ENCODE assay signal across 22 mouse cellular contexts in the genomic region with DNA sequence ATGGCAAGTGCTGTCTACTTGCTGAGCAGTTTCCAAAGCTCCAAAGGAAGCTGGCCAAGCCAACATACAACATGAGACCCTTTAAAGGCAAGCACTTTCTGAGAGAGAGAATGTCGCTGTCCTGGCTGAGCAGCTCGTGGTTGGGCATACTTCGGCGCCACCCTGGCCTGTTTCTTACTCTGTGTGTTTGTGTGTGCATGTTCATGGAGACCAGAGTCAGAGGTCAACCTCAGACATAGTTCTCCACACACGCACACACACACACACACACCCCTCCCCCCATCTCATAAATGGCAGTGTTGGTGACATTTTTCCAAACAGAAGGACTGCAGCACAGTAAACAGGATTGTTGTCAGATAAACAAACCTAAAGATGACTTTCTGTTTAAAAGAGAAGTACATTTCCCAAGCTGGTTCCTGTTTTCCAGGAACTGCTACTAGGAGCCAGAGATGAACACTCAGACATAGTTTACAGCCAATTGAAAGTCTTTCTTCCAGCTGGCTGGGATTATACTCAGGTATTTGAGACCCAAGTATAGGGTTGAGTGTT. TPM values are rescaled to one million over a fixed set of nuclear protein-coding genes. Genes with fewer than 3 reads are reported as not detected.
DNase-seq lines count a peak whose midpoint lies in the region; ATAC-seq and TF ChIP-seq lines count a peak whose summit lies in the region.
"Had no signal": no experiment of that assay in that cellular context is flagged by ENCODE, and none has a peak within 500 bp of the region (broad histone marks: within the 10 kb centered on the region; RNA-seq: fewer than 3 reads in every experiment).

No protein-coding gene starts in this region.

- H3K4me1 ChIP-seq in lung, embryonic 16.5 days (replicated peaks; ENCODE audit: control insufficient read depth, insufficient read depth, low read length) = peaks cover 10% of the 10 kb centered on the region
- no peaks in the 10 kb centered on the region; the same call in 1 of the 2 replicates for H3K4me1 ChIP-seq in lung, adult 2 months (ENCODE audit: control insufficient read depth, insufficient read depth, low read length)
- H3K4me1 ChIP-seq in midbrain, embryonic 11.5 days (ENCODE audit: control insufficient read depth, insufficient read depth, low read length) = 0 out of 2 replicates have a peak, but pooled peaks cover 4% of the 10 kb centered on the region
- H3K4me1 ChIP-seq in midbrain, postnatal 0 days (ENCODE audit: insufficient read depth, low read length) = 0 out of 2 replicates have a peak, but pooled peaks cover 3% of the 10 kb centered on the region
- H3K4me1 ChIP-seq: embryonic facial prominence, embryonic 15.5 days had no signal

- DNase-seq in lung, adult 2 months = no peak
- DNase-seq in midbrain, embryonic 11.5 days (ENCODE audit: low spot score, missing footprints) = peak; percentile 71
- no peak for DNase-seq in midbrain, postnatal 0 days (ENCODE audit: low spot score)
- peak; percentile 39 for DNase-seq in MEL-GATA-1-ER (ENCODE audit: extremely low read depth, low read depth)
- no peak for DNase-seq in thymus, postnatal 25 days
- DNase-seq: adrenal gland, postnatal 10 days; adrenal gland, postnatal 36 days; cerebellum, adult 2 months; cerebellum, adult 9-11 months; cerebellum, postnatal 25 days; forebrain, postnatal 0 days; gastrocnemius, adult 2 months; gastrocnemius, postnatal 14 days; heart, adult 11 months had no signal

- H3K4me3 ChIP-seq in lung, embryonic 16.5 days (ENCODE audit: low read length) = no peak overlapping the region
- no peak overlapping the region for H3K4me3 ChIP-seq in lung, adult 2 months (replicated peaks; ENCODE audit: extremely low read depth, low read depth, low read length)
- no peak overlapping the region for H3K4me3 ChIP-seq in midbrain, embryonic 11.5 days (ENCODE audit: low read depth, low read length)
- H3K4me3 ChIP-seq in midbrain, postnatal 0 days (ENCODE audit: low read depth, low read length) = no peak overlapping the region
- H3K4me3 ChIP-seq: embryonic facial prominence, embryonic 12.5 days; embryonic facial prominence, embryonic 15.5 days; gastrocnemius, adult 2 months; hindbrain, embryonic 12.5 days; hindbrain, embryonic 15.5 days had no signal

- no peak for TF ChIP-seq CTCF in lung, adult 2 months (IDR thresholded peaks at IDR 0.05; ENCODE audit: insufficient read depth, low read length)
- no peak for TF ChIP-seq CTCF in midbrain, postnatal 0 days (IDR thresholded peaks at IDR 0.05)

- H3K27ac ChIP-seq in lung, embryonic 16.5 days (ENCODE audit: low read length) = no peak overlapping the region
- no peak overlapping the region for H3K27ac ChIP-seq in midbrain, embryonic 11.5 days (ENCODE audit: low read depth, low read length)
- no peak overlapping the region for H3K27ac ChIP-seq in midbrain, postnatal 0 days (ENCODE audit: low read depth, low read length)
- H3K27ac ChIP-seq: embryonic facial prominence, embryonic 12.5 days; embryonic facial prominence, embryonic 15.5 days; gastrocnemius, adult 2 months; hindbrain, embryonic 12.5 days; hindbrain, embryonic 15.5 days had no signal

- peak; percentile 30 for ATAC-seq in lung, embryonic 16.5 days (ENCODE audit: low read depth)
- no peak for ATAC-seq in midbrain, embryonic 11.5 days (ENCODE audit: low FRiP score)
- ATAC-seq in midbrain, postnatal 0 days (ENCODE audit: low FRiP score) = no peak
- ATAC-seq: CD4-positive, CD25-positive, alpha-beta regulatory T cell, adult 4 months; forebrain, embryonic 14.5 days; forebrain, postnatal 0 days had no signal

- 54% methylated on average over 5 of the region's 5 CpGs for WGBS in lung, embryonic 16.5 days
- 51% methylated on average over 5 of the region's 5 CpGs for WGBS in lung, adult 2 months
- WGBS in midbrain, embryonic 11.5 days = 88% methylated on average over 5 of the region's 5 CpGs
- 90% methylated on average over 5 of the region's 5 CpGs for WGBS in midbrain, postnatal 0 days

- no peak for TF ChIP-seq POLR2A in lung, adult 2 months (IDR thresholded peaks at IDR 0.05; ENCODE audit: borderline replicate concordance, extremely low read depth, low read depth, low read length)

- H3K27me3 ChIP-seq in lung, embryonic 16.5 days (ENCODE audit: control insufficient read depth, insufficient read depth, low read depth, low read length) = no peaks in the 10 kb centered on the region
- H3K27me3 ChIP-seq in midbrain, embryonic 11.5 days (ENCODE audit: control insufficient read depth, insufficient read depth, low read length) = no peaks in the 10 kb centered on the region
- H3K27me3 ChIP-seq in midbrain, postnatal 0 days (ENCODE audit: insufficient read depth, low read length) = no peaks in the 10 kb centered on the region
- H3K27me3 ChIP-seq: embryonic facial prominence, embryonic 12.5 days; embryonic facial prominence, embryonic 15.5 days; hindbrain, embryonic 12.5 days; hindbrain, embryonic 15.5 days had no signal

- H3K9me3 ChIP-seq in lung, embryonic 16.5 days (ENCODE audit: control insufficient read depth, low read length) = no peaks in the 10 kb centered on the region
- no peaks in the 10 kb centered on the region for H3K9me3 ChIP-seq in midbrain, embryonic 11.5 days (ENCODE audit: control insufficient read depth, low read length)
- no peaks in the 10 kb centered on the region for H3K9me3 ChIP-seq in midbrain, postnatal 0 days (ENCODE audit: low read length)
- H3K9me3 ChIP-seq: embryonic facial prominence, embryonic 12.5 days; embryonic facial prominence, embryonic 15.5 days; hindbrain, embryonic 12.5 days; hindbrain, embryonic 15.5 days had no signal

- H3K36me3 ChIP-seq in lung, embryonic 16.5 days (ENCODE audit: control insufficient read depth, insufficient read depth, low read length) = no peaks in the 10 kb centered on the region
- no peaks in the 10 kb centered on the region for H3K36me3 ChIP-seq in midbrain, embryonic 11.5 days (ENCODE audit: control insufficient read depth, insufficient read depth, low read length)
- H3K36me3 ChIP-seq in midbrain, postnatal 0 days (ENCODE audit: insufficient read depth, low read length) = no peaks in the 10 kb centered on the region
- H3K36me3 ChIP-seq: embryonic facial prominence, embryonic 12.5 days; embryonic facial prominence, embryonic 15.5 days; hindbrain, embryonic 12.5 days; hindbrain, embryonic 15.5 days had no signal

- H3K9ac ChIP-seq in lung, embryonic 16.5 days (ENCODE audit: low read length) = no peak overlapping the region
- H3K9ac ChIP-seq in midbrain, embryonic 11.5 days (ENCODE audit: low read length) = no peak overlapping the region
- no peak overlapping the region for H3K9ac ChIP-seq in midbrain, postnatal 0 days (replicated peaks; ENCODE audit: low read length, poor library complexity, severe bottlenecking)
- H3K9ac ChIP-seq: embryonic facial prominence, embryonic 12.5 days; embryonic facial prominence, embryonic 15.5 days; forebrain, postnatal 0 days; hindbrain, embryonic 12.5 days; hindbrain, embryonic 15.5 days had no signal

- no peak overlapping the region for H3K4me2 ChIP-seq in lung, embryonic 16.5 days (ENCODE audit: low read depth, low read length)
- no peak overlapping the region for H3K4me2 ChIP-seq in midbrain, embryonic 11.5 days
- H3K4me2 ChIP-seq in midbrain, postnatal 0 days (ENCODE audit: low read depth, low read length, poor library complexity, severe bottlenecking) = no peak overlapping the region
- H3K4me2 ChIP-seq: embryonic facial prominence, embryonic 12.5 days; embryonic facial prominence, embryonic 15.5 days; heart, embryonic 11.5 days; hindbrain, embryonic 12.5 days; hindbrain, embryonic 15.5 days had no signal

RNA-seq across cellular contexts. Expression of a gene that starts 3.9 kb away (rescaled TPM):
- polyA plus RNA-seq in lung, embryonic 16.5 days (2015; fragmentation: Nextera tagmentation; extraction: Ambion mirVana) = 6.7 and 7.6 TPM in 2 replicates
- polyA plus RNA-seq in lung, adult 2 months (2012; rRNA removed) = 2.8 and 4.3 TPM in 2 replicates
- polyA plus RNA-seq in midbrain, embryonic 11.5 days (2014; fragmentation: Nextera tagmentation; extraction: Ambion mirVana) = 9.2 and 10.8 TPM in 2 replicates
- total RNA-seq in midbrain, postnatal 0 days (2014; rRNA removed) = 5.4 and 5.7 TPM in 2 replicates
- 3.5 and 3.6 TPM in 2 replicates for polyA plus RNA-seq in midbrain, postnatal 0 days (2015; fragmentation: Nextera tagmentation; extraction: Ambion mirVana)

Comparison
In these comparisons a context has a peak if more than half of its experiments do, and no peak if none do; other contexts are left out.
1. DNase-seq: peak in midbrain, embryonic 11.5 days (single experiment) and MEL-GATA-1-ER (single experiment); none in lung, adult 2 months (single experiment), midbrain, postnatal 0 days (single experiment) and thymus, postnatal 25 days (single experiment).